Comparison of ENCODE assay signal across 8 mouse cellular contexts in genomic region chr15:81860471-81861135, GRCm38 (mm10). TPM values are rescaled to one million over a fixed set of nuclear protein-coding genes. Genes with fewer than 3 reads are reported as not detected.
A peak's percentile ranks its signal among the peaks of the same experiment; 100 is the strongest.
DNase-seq lines count a peak whose midpoint lies in the region; ATAC-seq and TF ChIP-seq lines count a peak whose summit lies in the region.

No protein-coding gene starts in this region.

- DNase-seq in adrenal gland, postnatal 10 days, result peak; percentile 65
- no peak for DNase-seq in adrenal gland, adult 18-20 months (ENCODE audit: low spot score in 2 of 2)
- DNase-seq in right cerebral cortex, postnatal 10 days (ENCODE audit: low spot score in 2 of 2), result peak; percentile 69
- DNase-seq in right cerebral cortex, adult 2 months (ENCODE audit: low spot score in 2 of 2), result no peak
- DNase-seq in heart, postnatal 4 days, result peak; percentile 53
- DNase-seq in lung, embryonic 14.5 days, result peak; percentile 67
- no peak for DNase-seq in right cerebral cortex, postnatal 36 days (ENCODE audit: low spot score in 2 of 2)

- peaks cover 16% of the 10 kb centered on the region for H3K36me3 ChIP-seq in lung, embryonic 14.5 days (ENCODE audit: insufficient read depth)
- 0 out of 2 replicates have a peak, but pooled peaks cover 5% of the 10 kb centered on the region for H3K36me3 ChIP-seq in stomach, embryonic 16.5 days (ENCODE audit: control insufficient read depth, insufficient read depth, low read length)

- H3K27ac ChIP-seq in lung, embryonic 14.5 days (ENCODE audit: low read depth), result peak overlapping the region; percentile 80
- peak overlapping the region; percentile 68 for H3K27ac ChIP-seq in stomach, embryonic 16.5 days (ENCODE audit: low read length)

- no peak for ATAC-seq in lung, embryonic 14.5 days (ENCODE audit: insufficient read depth)
- no peak for ATAC-seq in stomach, embryonic 16.5 days (ENCODE audit: insufficient read depth, low FRiP score)

- peak overlapping the region; percentile 97 for H3K4me3 ChIP-seq in lung, embryonic 14.5 days (ENCODE audit: low read depth, low read length)
- H3K4me3 ChIP-seq in stomach, embryonic 16.5 days (replicated peaks; ENCODE audit: low read length), result 0 out of 2 replicates have a peak overlapping the region, but pooled peaks have one; percentile 5

- H3K4me1 ChIP-seq in lung, embryonic 14.5 days (ENCODE audit: insufficient read depth), result no peaks in the 10 kb centered on the region
- H3K4me1 ChIP-seq in stomach, embryonic 16.5 days (ENCODE audit: control insufficient read depth, insufficient read depth, low read length), result peaks cover 2% of the 10 kb centered on the region; the same call in 1 of the 2 replicates

- peak overlapping the region; percentile 99 for H3K4me2 ChIP-seq in lung, embryonic 14.5 days
- peak overlapping the region; percentile 78 for H3K4me2 ChIP-seq in stomach, embryonic 16.5 days (ENCODE audit: low read depth, low read length)

- H3K9ac ChIP-seq in lung, embryonic 14.5 days, result no peak overlapping the region
- H3K9ac ChIP-seq in stomach, embryonic 16.5 days (ENCODE audit: low read length), result 0 out of 2 replicates have a peak overlapping the region, but pooled peaks have one; percentile 1

- no peak for TF ChIP-seq CTCF in lung, embryonic 14.5 days (IDR thresholded peaks at IDR 0.05; ENCODE audit: low read depth)

- WGBS in lung, embryonic 14.5 days, result 32% methylated on average over 8 of the region's 8 CpGs
- WGBS in stomach, embryonic 16.5 days, result 28% methylated on average over 8 of the region's 8 CpGs

- no peaks in the 10 kb centered on the region for H3K9me3 ChIP-seq in lung, embryonic 14.5 days (ENCODE audit: low read depth, low read length)
- no peaks in the 10 kb centered on the region for H3K9me3 ChIP-seq in stomach, embryonic 16.5 days (replicated peaks; ENCODE audit: control insufficient read depth, low read length)

- H3K27me3 ChIP-seq in lung, embryonic 14.5 days (ENCODE audit: insufficient read depth, low read length), result no peaks in the 10 kb centered on the region
- H3K27me3 ChIP-seq in stomach, embryonic 16.5 days (ENCODE audit: control insufficient read depth, insufficient read depth, low read length), result no peaks in the 10 kb centered on the region

RNA-seq across cellular contexts. Expression of gene Tob2, which starts 2.0 kb away (rescaled TPM):
- total RNA-seq in adrenal gland, postnatal 10 days (2021), result 100 to 1,000 TPM; 108 to 183 TPM
- 100 to 1,000 TPM; 103 to 121 TPM for total RNA-seq in adrenal gland, adult 18-20 months (2021)
- 10 to 100 TPM; 24.1 to 32.3 TPM for total RNA-seq in heart, postnatal 4 days (2021)
- 23.3 and 24.2 TPM in 2 replicates for polyA plus RNA-seq in lung, embryonic 14.5 days (2014; fragmentation: Nextera tagmentation; extraction: Ambion mirVana)
- 30.0 and 31.7 TPM in 2 replicates for polyA plus RNA-seq in stomach, embryonic 16.5 days (2015; fragmentation: Nextera tagmentation; extraction: Ambion mirVana)

RNA-seq across cellular contexts. Expression of gene Phf5a, which starts 11.1 kb away (rescaled TPM):
- 10 to 100 TPM; 58.8 to 62.9 TPM for total RNA-seq in adrenal gland, postnatal 10 days (2021)
- 10 to 100 TPM; 54.3 to 55.6 TPM for total RNA-seq in adrenal gland, adult 18-20 months (2021)
- 10 to 100 TPM; 57.9 to 58.9 TPM for total RNA-seq in heart, postnatal 4 days (2021)
- polyA plus RNA-seq in lung, embryonic 14.5 days (2014; fragmentation: Nextera tagmentation; extraction: Ambion mirVana), result 211 and 220 TPM in 2 replicates
- 112 and 120 TPM in 2 replicates for polyA plus RNA-seq in stomach, embryonic 16.5 days (2015; fragmentation: Nextera tagmentation; extraction: Ambion mirVana)

RNA-seq across cellular contexts. Expression of gene Aco2, which starts 11.5 kb away (rescaled TPM):
- 1,000 to 10,000 TPM; 2,299 to 2,557 TPM for total RNA-seq in adrenal gland, postnatal 10 days (2021)
- total RNA-seq in adrenal gland, adult 18-20 months (2021), result 1,000 to 10,000 TPM in 1 of 2 experiments, 100 to 1,000 TPM in 1; 791 to 1,455 TPM
- 1,000 to 10,000 TPM; 1,419 to 1,465 TPM for total RNA-seq in heart, postnatal 4 days (2021)
- 149 and 152 TPM in 2 replicates for polyA plus RNA-seq in lung, embryonic 14.5 days (2014; fragmentation: Nextera tagmentation; extraction: Ambion mirVana)
- polyA plus RNA-seq in stomach, embryonic 16.5 days (2015; fragmentation: Nextera tagmentation; extraction: Ambion mirVana), result 190 and 200 TPM in 2 replicates

RNA-seq across cellular contexts. Expression of gene Tef, which starts 58.4 kb away (rescaled TPM):
- 10 to 100 TPM; 68.4 to 74.1 TPM for total RNA-seq in adrenal gland, postnatal 10 days (2021)
- 10 to 100 TPM; 45.0 to 46.9 TPM for total RNA-seq in adrenal gland, adult 18-20 months (2021)
- 10 to 100 TPM; 38.5 to 40.5 TPM for total RNA-seq in heart, postnatal 4 days (2021)
- 23.5 and 23.8 TPM in 2 replicates for polyA plus RNA-seq in lung, embryonic 14.5 days (2014; fragmentation: Nextera tagmentation; extraction: Ambion mirVana)
- 21.0 and 24.6 TPM in 2 replicates for polyA plus RNA-seq in stomach, embryonic 16.5 days (2015; fragmentation: Nextera tagmentation; extraction: Ambion mirVana)

Comparison
In these comparisons a context has a peak if more than half of its experiments do, and no peak if none do; other contexts are left out.
1. DNase-seq: peak in adrenal gland, postnatal 10 days (single experiment), right cerebral cortex, postnatal 10 days (2 of 2), heart, postnatal 4 days (single experiment) and lung, embryonic 14.5 days (single experiment); none in adrenal gland, adult 18-20 months (0 of 2), right cerebral cortex, adult 2 months (0 of 2) and right cerebral cortex, postnatal 36 days (0 of 2).